Mouse (Mus musculus) ES-Bruce4 (cell line): ENCODE data around the gene Fam227a. TPM values are rescaled to one million over a fixed set of nuclear protein-coding genes. Genes with fewer than 3 reads are reported as not detected.

Source experiments
- H3K27ac ChIP-seq: 2 replicates; pipeline ENCODE4 v1.5.1; 2012; ENCODE audit warnings: low read length, inconsistent platforms; ENCODE audit not compliant: insufficient read depth
- H3K27me3 ChIP-seq: 2 replicates; pipeline ENCODE4 v1.6.1; 2012; ENCODE audit warnings: mild to moderate bottlenecking, low read length, inconsistent platforms; ENCODE audit not compliant: control insufficient read depth, poor library complexity, insufficient read depth, severe bottlenecking
- H3K36me3 ChIP-seq: 2 replicates; pipeline ENCODE4 v1.6.1; 2012; ENCODE audit warnings: inconsistent platforms, mild to moderate bottlenecking, low read length, moderate library complexity; ENCODE audit not compliant: control insufficient read depth, poor library complexity, insufficient read depth, severe bottlenecking
- H3K4me1 ChIP-seq: one replicate; pipeline ENCODE4 v1.8.1; 2011; ENCODE audit warnings: low read length; ENCODE audit not compliant: control insufficient read depth, insufficient read depth
- H3K4me3 ChIP-seq: 2 replicates; pipeline ENCODE4 v1.5.1; 2011; ENCODE audit warnings: low read depth, mild to moderate bottlenecking, low read length
- H3K9ac ChIP-seq: 2 replicates; pipeline ENCODE4 v1.6.1; 2012; ENCODE audit warnings: low read depth, mild to moderate bottlenecking, inconsistent platforms; ENCODE audit not compliant: poor library complexity, severe bottlenecking
- H3K9me3 ChIP-seq: replicated peaks from 2 replicates; pipeline ENCODE4 v1.6.1; 2012; ENCODE audit warnings: mild to moderate bottlenecking, low read length, inconsistent platforms; ENCODE audit not compliant: control insufficient read depth, poor library complexity, insufficient read depth, severe bottlenecking
- CTCF ChIP-seq: IDR thresholded peaks from one replicate; pipeline ENCODE4 v1.8.1; 2011; ENCODE audit warnings: low read depth, low read length
- EP300 ChIP-seq: IDR thresholded peaks from 2 replicates; pipeline ENCODE4 v1.6.1; 2011; ENCODE audit warnings: low read depth, low read length; ENCODE audit not compliant: insufficient read depth
- POLR2A ChIP-seq: IDR thresholded peaks from one replicate; pipeline ENCODE4 v1.8.1; 2011; ENCODE audit warnings: low read length; ENCODE audit not compliant: insufficient read depth
- polyA plus RNA-seq: library from polyadenylated mRNA; stranded (reverse); fragments of >200 nt; gene quantifications from 2 replicates; pipeline ENCODE4 v1.2.4, GENCODE M21; 2011; ENCODE audit warnings: low read depth; ENCODE audit not compliant: missing spikeins, insufficient read depth, insufficient read length

Fam227a gene
- polyA plus RNA-seq, 1 experiment, result 3.2 TPM

GRCm38 (mm10) chr15:79609226-79609625 lies 49.5 kb downstream of the Fam227a start:
- Histone ChIP-seq H3K9me3 (no peaks in the 10 kb centered on the region; the same call in 1 of the 2 replicates), H3K27ac (no peak overlapping the region), H3K36me3 (no peaks in the 10 kb centered on the region), H3K9ac (no peak overlapping the region), H3K4me3 (no peak overlapping the region), H3K27me3 (no peaks in the 10 kb centered on the region), H3K4me1 (no peaks in the 10 kb centered on the region)
- TF ChIP-seq POLR2A, result no peak
- no peak for TF ChIP-seq EP300
- no peak for TF ChIP-seq CTCF

- Histone ChIP-seq H3K36me3 (no peaks in the 10 kb centered on the region), H3K9me3 (no peaks in the 10 kb centered on the region; the same call in 1 of the 2 replicates), H3K4me3 (no peak overlapping the region), H3K9ac (no peak overlapping the region), H3K27me3 (no peaks in the 10 kb centered on the region), H3K27ac (no peak overlapping the region), H3K4me1 (no peaks in the 10 kb centered on the region)
- TF ChIP-seq POLR2A (no peak), CTCF (no peak), EP300 (no peak)
These were observed 50.5 kb downstream of the Fam227a start for GRCm38 (mm10) chr15:79608214-79608613.

GRCm38 (mm10) chr15:79607757-79608156 lies 51.0 kb downstream of the Fam227a start:
- TF ChIP-seq POLR2A, result no peak
- TF ChIP-seq EP300, result no peak
- TF ChIP-seq CTCF, result peak; percentile 6
- H3K9me3 ChIP-seq, result no peaks in the 10 kb centered on the region; the same call in 1 of the 2 replicates
- no peaks in the 10 kb centered on the region for H3K27me3 ChIP-seq

GRCm38 (mm10) chr15:79606161-79606560 lies 52.6 kb downstream of the Fam227a start:
- Histone ChIP-seq H3K4me3 (no peak overlapping the region), H3K4me1 (no peaks in the 10 kb centered on the region), H3K27me3 (no peaks in the 10 kb centered on the region), H3K9ac (no peak overlapping the region), H3K27ac (0 out of 2 replicates have a peak overlapping the region, but pooled peaks have one; percentile 34), H3K9me3 (no peaks in the 10 kb centered on the region; the same call in 1 of the 2 replicates), H3K36me3 (peaks cover 7% of the 10 kb centered on the region)
- TF ChIP-seq CTCF (no peak), POLR2A (no peak), EP300 (no peak)

More at GRCm38 (mm10) chr15:79607757-79608156, 51.0 kb downstream of the Fam227a start:
- H3K36me3 ChIP-seq, result no peaks in the 10 kb centered on the region
- H3K4me1 ChIP-seq, result no peaks in the 10 kb centered on the region
- H3K27ac ChIP-seq, result no peak overlapping the region
- H3K9ac ChIP-seq, result no peak overlapping the region
- H3K4me3 ChIP-seq, result no peak overlapping the region

GRCm38 (mm10) chr15:79604990-79605665 lies 53.6 kb downstream of the Fam227a start, which contains the start of gene Dmc1:
Dmc1 (minus strand) TSS chr15:79605109.
- no peaks in the 10 kb centered on the region for H3K27me3 ChIP-seq
- H3K27ac ChIP-seq, result peak within 1 kb of the TSS; percentile 48
- peak within 1 kb of the TSS; percentile 86 for H3K9ac ChIP-seq

GRCm38 (mm10) chr15:79600176-79600575 lies 58.6 kb downstream of the Fam227a start:
- H3K27me3 ChIP-seq, result no peaks in the 10 kb centered on the region
- H3K9ac ChIP-seq, result no peak overlapping the region
- TF ChIP-seq EP300 (no peak), CTCF (no peak), POLR2A (no peak)
- no peaks in the 10 kb centered on the region for H3K9me3 ChIP-seq
- no peak overlapping the region for H3K27ac ChIP-seq
- H3K36me3 ChIP-seq, result peaks cover 42% of the 10 kb centered on the region
- no peak overlapping the region for H3K4me3 ChIP-seq
- H3K4me1 ChIP-seq, result no peaks in the 10 kb centered on the region

More at GRCm38 (mm10) chr15:79604990-79605665, 53.6 kb downstream of the Fam227a start, which contains the start of gene Dmc1:
- peak within 1 kb of the TSS; percentile 90 for H3K4me3 ChIP-seq
- H3K4me1 ChIP-seq, result no peaks in the 10 kb centered on the region
- no peak for TF ChIP-seq CTCF
- TF ChIP-seq POLR2A, result no peak
- peak; percentile 63 for TF ChIP-seq EP300
- no peaks in the 10 kb centered on the region; the same call in 1 of the 2 replicates for H3K9me3 ChIP-seq
- H3K36me3 ChIP-seq, result peaks cover 14% of the 10 kb centered on the region
